Mouse (Mus musculus): Measurements from ENCODE around the gene Adam10. TPM values are rescaled to one million over a fixed set of nuclear protein-coding genes. Genes with fewer than 3 reads are reported as not detected.
A peak's percentile ranks its signal among the peaks of the same experiment; 100 is the strongest.

The Adam10 gene
- polyA plus RNA-seq, 1 experiment from 2014 or later, result 62.9 TPM

DNA sequence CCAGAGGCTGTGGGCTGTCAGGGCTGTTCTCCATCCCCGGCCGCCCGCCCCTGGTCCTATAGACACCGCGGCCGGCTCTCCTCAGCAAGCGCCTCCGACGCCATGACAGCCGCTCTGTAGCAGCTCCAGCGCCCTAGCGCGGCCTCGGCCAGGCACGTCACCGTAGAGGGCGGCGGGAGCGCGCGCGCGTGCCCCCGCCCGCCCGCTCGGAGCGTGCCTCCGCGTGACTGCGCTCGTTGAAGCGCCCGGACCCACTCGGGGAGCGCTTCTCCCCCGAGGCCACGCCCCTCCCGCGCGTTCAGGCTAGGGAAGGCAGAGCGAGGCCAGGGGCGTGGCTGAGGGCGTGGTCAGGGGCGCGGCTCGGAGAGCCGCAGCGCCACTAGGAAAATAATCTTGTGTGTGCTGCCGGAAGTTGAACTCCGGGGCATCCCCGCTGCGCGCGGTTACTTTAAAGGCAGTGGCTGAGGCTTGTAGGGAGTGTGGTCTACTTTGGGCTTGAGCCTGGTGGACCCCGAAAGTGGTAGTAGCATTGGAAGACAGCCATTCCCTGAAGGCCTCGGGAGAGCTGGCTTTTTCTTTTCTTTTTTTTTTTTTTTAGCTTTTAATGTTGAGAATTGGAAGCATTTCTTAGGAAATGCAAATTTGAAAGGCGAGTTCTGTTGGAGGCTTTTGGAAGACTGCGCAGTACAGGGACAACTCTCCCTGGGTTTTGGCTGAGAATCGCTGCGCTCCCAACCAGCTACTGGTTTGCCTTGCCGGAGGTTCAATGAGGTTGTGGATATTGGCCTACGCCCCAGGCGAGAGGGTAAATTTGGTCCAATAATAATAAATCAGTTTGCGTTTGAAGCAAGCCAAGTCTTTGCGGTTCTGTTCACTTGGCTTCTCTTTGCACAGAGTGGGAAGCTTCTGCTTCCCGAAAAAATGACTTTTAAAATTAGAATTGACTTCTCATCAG is 21.5 kb upstream of the Adam10 start, which contains the start of gene Mindy2:
Gene Mindy2, minus strand, starts transcription at position 162 of the 955 bp plus-strand sequence.
- WGBS, result under 1% methylated on average over 67 of the region's 67 CpGs
- peak within 1 kb of the TSS; percentile 91 for H3K4me2 ChIP-seq
- H3K9ac ChIP-seq, result peak within 1 kb of the TSS; percentile 87
- no peaks in the 10 kb centered on the region for H3K36me3 ChIP-seq
- H3K27ac ChIP-seq, result peak within 1 kb of the TSS; percentile 98
- no peaks in the 10 kb centered on the region for H3K27me3 ChIP-seq
- H3K4me1 ChIP-seq, result peaks cover 4% of the 10 kb centered on the region
- H3K9me3 ChIP-seq, result no peaks in the 10 kb centered on the region
- ATAC-seq (ENCODE audit: insufficient number of reproducible peaks, low FRiP score, low TSS enrichment, low read depth), result peak; percentile 97
- H3K4me3 ChIP-seq, result peak within 1 kb of the TSS; percentile 87

DNA sequence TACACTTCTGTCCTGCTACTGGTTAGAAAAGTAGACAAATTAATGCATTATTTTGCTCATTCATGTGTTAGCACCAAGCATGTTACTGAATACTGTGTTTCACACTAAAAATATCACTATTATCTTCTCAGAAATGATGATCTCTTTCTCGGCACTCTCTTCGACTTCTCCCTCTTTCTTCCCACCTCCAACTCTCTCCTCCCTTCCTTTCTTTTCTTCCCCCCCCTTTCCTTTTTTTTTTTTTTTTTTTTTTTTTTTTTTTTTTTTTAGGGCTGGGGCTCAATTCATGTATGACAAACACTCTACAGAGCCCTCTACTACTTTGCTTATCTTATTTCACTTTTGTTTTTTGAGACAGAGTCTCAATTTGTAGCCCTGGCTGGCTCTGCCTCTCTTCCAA is 20.5 kb upstream of the Adam10 start:
- 70% methylated on average over 2 of the region's 2 CpGs for WGBS
- H3K27me3 ChIP-seq, result no peaks in the 10 kb centered on the region
- no peak for ATAC-seq (ENCODE audit: insufficient number of reproducible peaks, low FRiP score, low TSS enrichment, low read depth)
- H3K27ac ChIP-seq, result no peak overlapping the region
- no peaks in the 10 kb centered on the region for H3K36me3 ChIP-seq
- no peak overlapping the region for H3K9ac ChIP-seq
- H3K9me3 ChIP-seq, result no peaks in the 10 kb centered on the region
- H3K4me2 ChIP-seq, result no peak overlapping the region
- H3K4me3 ChIP-seq, result no peak overlapping the region
- peaks cover 4% of the 10 kb centered on the region; the same call in 1 of the 2 replicates for H3K4me1 ChIP-seq

DNA sequence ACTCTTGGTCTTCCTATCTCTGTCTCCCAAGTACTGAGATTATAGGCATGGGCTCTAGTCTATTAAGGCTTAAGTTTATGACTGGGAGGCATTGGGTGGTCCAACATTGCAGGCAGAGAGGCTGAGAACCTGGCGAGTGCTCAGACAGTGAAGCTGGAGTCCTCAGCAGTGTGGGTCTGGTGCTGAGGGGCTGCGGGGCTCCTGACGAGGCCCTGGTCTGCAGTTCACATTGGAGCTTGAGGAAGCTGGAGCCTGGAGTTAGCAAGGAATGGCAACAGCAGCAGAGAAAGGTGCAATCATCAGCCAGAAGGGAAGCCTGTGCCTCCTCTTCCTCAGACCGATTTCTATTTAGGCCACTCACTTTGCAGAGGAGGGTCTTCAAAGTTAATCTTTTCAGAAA is 13.9 kb upstream of the Adam10 start:
- no peaks in the 10 kb centered on the region for H3K4me1 ChIP-seq
- no peak overlapping the region for H3K4me3 ChIP-seq
- H3K36me3 ChIP-seq, result no peaks in the 10 kb centered on the region
- ATAC-seq (ENCODE audit: insufficient number of reproducible peaks, low FRiP score, low TSS enrichment, low read depth), result no peak
- H3K27ac ChIP-seq, result no peak overlapping the region
- WGBS, result 61% methylated on average over 4 of the region's 4 CpGs
- H3K27me3 ChIP-seq, result no peaks in the 10 kb centered on the region
- no peaks in the 10 kb centered on the region for H3K9me3 ChIP-seq
- H3K4me2 ChIP-seq, result no peak overlapping the region
- no peak overlapping the region for H3K9ac ChIP-seq

DNA sequence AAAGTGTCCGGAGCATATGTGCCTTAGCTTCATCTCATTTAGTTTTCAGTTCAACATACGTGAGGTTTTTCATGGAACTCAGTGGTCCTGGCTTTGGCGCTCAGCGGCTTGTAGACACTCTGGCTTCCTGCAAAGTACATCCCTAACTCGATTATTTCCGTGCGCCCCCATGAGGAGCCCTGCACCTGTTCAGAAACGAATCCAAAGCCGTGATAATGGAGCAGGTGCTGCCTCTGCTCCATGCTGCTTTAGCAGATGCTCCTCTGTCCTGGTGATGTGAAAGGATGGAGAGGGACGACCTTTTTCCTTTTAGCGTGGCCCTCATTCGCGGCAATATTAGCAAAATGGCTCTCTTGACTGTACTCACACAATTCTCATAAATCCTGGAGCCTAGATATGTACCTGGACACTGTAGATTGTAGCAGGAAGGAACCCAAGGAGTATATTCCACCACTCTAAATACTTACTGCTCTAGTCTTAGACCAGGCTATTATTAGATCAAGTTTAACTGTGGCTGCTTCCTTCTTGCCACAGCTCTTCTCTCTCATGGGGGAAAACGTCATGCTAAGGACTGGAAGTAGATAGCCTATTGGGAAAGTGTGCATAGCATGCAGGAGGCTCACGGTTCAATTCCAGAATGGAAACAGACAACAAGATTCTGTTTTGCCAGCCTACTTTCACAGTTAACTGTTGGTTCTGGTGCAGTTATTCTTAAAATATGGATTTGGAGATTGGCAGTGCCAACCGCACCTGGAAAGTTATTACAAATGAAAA is 13.2 kb upstream of the Adam10 start:
- Histone ChIP-seq H3K9me3 (no peaks in the 10 kb centered on the region), H3K4me1 (no peaks in the 10 kb centered on the region), H3K4me2 (no peak overlapping the region), H3K27me3 (no peaks in the 10 kb centered on the region), H3K36me3 (no peaks in the 10 kb centered on the region), H3K4me3 (no peak overlapping the region), H3K27ac (no peak overlapping the region), H3K9ac (no peak overlapping the region)
- WGBS, result 72% methylated on average over 16 of the region's 16 CpGs
- no peak for ATAC-seq (ENCODE audit: insufficient number of reproducible peaks, low FRiP score, low TSS enrichment, low read depth)

DNA sequence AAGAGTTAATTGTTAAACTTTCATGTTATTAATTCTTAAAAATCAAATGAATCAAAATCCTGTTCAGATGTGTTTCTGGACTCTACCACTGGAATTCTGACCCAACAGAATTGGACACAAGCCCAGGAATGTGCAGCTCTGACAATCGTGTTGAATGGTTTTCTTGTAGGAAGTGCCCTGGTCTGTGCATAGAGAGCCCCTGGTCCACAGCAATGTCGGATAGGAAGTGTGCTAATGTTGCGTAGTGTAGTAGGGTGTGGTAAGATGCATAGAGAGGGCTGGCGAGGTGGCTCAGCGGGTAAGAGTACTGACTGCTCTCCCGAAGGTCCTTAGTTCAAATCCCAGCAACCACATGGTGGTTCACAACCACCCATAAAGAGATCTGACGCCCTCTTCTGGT is 12.0 kb upstream of the Adam10 start:
- WGBS, result 61% methylated on average over 7 of the region's 7 CpGs
- H3K9ac ChIP-seq, result no peak overlapping the region
- H3K4me1 ChIP-seq, result no peaks in the 10 kb centered on the region
- no peaks in the 10 kb centered on the region for H3K9me3 ChIP-seq
- no peak overlapping the region for H3K4me2 ChIP-seq
- no peaks in the 10 kb centered on the region for H3K36me3 ChIP-seq
- H3K27ac ChIP-seq, result no peak overlapping the region
- no peaks in the 10 kb centered on the region for H3K27me3 ChIP-seq
- no peak for ATAC-seq (ENCODE audit: insufficient number of reproducible peaks, low FRiP score, low TSS enrichment, low read depth)
- H3K4me3 ChIP-seq, result no peak overlapping the region

DNA sequence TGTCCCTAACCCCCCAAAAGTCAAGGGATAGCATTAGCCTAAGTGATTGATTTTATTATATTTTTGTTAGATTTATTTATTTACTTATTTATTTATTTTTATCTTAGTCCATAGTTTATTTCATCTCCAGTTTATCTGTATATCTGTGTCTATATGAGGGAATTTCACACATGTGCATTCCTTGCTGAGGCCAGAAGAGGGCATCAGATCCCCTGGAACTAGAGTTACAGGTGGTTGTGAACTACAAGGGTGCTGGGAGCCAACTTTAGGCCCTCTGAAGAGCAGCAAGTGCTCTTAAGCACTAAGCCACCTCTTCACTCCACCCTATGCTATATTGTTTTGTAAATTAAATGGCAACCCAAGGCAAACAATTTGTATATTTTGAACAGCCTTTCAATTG is 10.7 kb upstream of the Adam10 start:
- no peak overlapping the region for H3K27ac ChIP-seq
- ATAC-seq (ENCODE audit: insufficient number of reproducible peaks, low FRiP score, low TSS enrichment, low read depth), result no peak
- H3K27me3 ChIP-seq, result no peaks in the 10 kb centered on the region
- H3K4me1 ChIP-seq, result no peaks in the 10 kb centered on the region
- H3K36me3 ChIP-seq, result no peaks in the 10 kb centered on the region
- H3K4me3 ChIP-seq, result no peak overlapping the region
- H3K9me3 ChIP-seq, result no peaks in the 10 kb centered on the region
- H3K4me2 ChIP-seq, result no peak overlapping the region
- H3K9ac ChIP-seq, result no peak overlapping the region

DNA sequence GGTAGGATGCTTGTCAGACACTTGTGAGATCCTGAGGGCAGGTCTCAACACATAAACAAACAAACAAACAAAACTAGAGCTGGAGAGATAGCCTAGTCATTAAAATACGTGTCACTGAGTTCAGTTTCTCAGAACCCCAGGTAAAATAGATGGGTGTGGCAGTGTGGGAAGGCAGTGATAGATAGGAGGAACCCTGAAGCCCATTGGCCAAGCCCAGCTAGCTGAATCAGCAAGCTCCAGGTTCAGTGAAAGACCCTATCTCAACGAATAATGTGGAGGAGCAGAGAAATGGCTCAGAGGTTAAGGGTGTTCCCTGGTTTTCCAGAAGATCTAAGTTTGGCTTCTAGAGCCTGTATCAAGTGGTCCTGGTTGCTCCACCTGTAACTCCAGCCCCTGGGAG is 9.6 kb upstream of the Adam10 start:
- no peak overlapping the region for H3K27ac ChIP-seq
- no peaks in the 10 kb centered on the region for H3K9me3 ChIP-seq
- ATAC-seq (ENCODE audit: insufficient number of reproducible peaks, low FRiP score, low TSS enrichment, low read depth), result no peak
- H3K36me3 ChIP-seq, result no peaks in the 10 kb centered on the region
- no peak overlapping the region for H3K4me3 ChIP-seq
- 0 out of 2 replicates have a peak, but pooled peaks cover 3% of the 10 kb centered on the region for H3K4me1 ChIP-seq
- H3K4me2 ChIP-seq, result no peak overlapping the region
- 64% methylated on average over 2 of the region's 2 CpGs for WGBS
- no peak overlapping the region for H3K9ac ChIP-seq
- no peaks in the 10 kb centered on the region for H3K27me3 ChIP-seq

DNA sequence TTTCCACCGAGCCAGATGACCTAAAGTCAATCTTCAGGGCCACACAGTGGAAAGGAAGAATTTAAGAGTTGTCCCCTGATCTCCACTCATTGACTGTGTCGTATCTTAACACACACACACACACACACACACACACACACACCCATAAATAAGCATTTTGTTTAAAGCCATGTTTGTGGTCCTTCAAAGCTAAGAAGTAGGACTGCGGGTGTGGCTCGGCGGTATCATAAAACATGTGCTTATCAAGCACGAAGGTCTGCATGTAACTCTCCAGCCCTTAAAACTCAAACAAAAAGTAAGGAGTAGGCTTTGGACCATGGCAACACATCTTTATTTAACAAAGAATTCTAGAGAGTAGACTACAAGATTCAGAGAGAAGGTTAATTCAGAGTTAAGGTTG is 8.4 kb upstream of the Adam10 start:
- H3K36me3 ChIP-seq, result no peaks in the 10 kb centered on the region
- H3K27me3 ChIP-seq, result no peaks in the 10 kb centered on the region
- WGBS, result 84% methylated on average over 6 of the region's 6 CpGs
- no peak overlapping the region for H3K4me3 ChIP-seq
- H3K9ac ChIP-seq, result no peak overlapping the region
- no peak overlapping the region for H3K4me2 ChIP-seq
- H3K27ac ChIP-seq, result no peak overlapping the region
- no peaks in the 10 kb centered on the region for H3K9me3 ChIP-seq
- 0 out of 2 replicates have a peak, but pooled peaks cover 3% of the 10 kb centered on the region for H3K4me1 ChIP-seq
- ATAC-seq (ENCODE audit: insufficient number of reproducible peaks, low FRiP score, low TSS enrichment, low read depth), result no peak

DNA sequence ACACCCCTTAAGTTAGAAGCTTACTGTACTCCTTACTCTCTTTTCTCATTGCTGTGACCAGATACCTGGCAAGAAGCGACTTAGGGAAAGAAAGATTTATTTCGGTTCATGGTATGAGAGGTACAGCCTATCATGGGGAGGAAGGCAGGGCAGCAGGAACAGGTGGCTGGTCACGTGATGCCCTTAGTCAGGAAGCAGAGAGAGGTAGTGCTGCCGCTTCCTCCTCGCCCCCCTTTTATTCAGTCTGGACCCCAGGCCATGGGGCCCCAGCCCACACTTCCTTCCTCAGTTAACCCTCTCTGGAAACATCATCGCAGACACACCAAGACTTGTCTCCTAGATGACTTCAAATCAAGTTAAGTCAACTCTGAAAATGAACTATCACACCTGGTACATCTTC is 7.5 kb upstream of the Adam10 start:
- Histone ChIP-seq H3K36me3 (no peaks in the 10 kb centered on the region), H3K4me1 (0 out of 2 replicates have a peak, but pooled peaks cover 3% of the 10 kb centered on the region), H3K4me3 (no peak overlapping the region), H3K9ac (no peak overlapping the region), H3K4me2 (no peak overlapping the region), H3K27ac (no peak overlapping the region), H3K27me3 (no peaks in the 10 kb centered on the region), H3K9me3 (no peaks in the 10 kb centered on the region)
- WGBS, result 62% methylated on average over 6 of the region's 6 CpGs
- ATAC-seq (ENCODE audit: insufficient number of reproducible peaks, low FRiP score, low TSS enrichment, low read depth), result no peak

DNA sequence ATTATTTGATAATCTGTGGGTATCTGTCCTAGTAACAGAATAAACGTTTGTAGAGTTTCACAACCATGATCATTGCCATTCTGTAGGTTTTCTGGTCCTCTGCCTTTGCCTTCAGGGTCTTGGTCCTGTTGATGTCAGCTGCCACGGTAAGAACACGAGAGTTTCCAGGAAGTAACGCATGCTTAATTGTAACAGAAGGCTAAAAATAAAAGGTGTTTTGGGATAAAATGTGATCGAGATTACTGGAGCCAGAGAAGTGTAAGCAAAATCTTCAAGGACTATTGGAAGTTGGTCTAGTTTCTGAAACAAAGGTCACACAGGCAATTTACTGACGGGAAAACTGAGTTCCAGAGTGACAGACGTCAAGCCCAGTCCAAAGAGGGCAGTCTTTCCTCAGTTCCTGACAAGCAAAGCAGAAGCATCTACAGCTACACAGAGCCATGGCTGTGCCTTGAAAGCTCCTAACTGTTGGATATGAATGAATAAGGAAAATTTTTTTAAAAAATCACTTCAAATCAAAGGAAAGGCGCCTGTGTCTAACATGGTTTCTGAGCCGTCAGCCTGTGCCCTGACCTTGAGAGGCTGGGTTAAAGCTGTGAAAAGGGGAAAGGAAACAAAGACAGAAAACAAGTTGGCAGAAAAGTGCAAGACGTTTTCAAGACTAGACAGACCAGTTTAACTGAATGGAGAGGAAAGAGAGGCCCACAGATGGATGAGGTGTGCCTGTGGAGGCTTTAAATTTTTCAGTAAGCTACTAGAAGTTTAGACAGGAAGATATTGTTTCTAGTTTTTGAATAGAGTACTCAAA is 6.8 kb upstream of the Adam10 start:
- Histone ChIP-seq H3K27ac (0 out of 2 replicates have a peak overlapping the region, but pooled peaks have one; percentile 3), H3K9me3 (no peaks in the 10 kb centered on the region), H3K27me3 (no peaks in the 10 kb centered on the region), H3K4me3 (no peak overlapping the region), H3K4me2 (no peak overlapping the region), H3K4me1 (0 out of 2 replicates have a peak, but pooled peaks cover 3% of the 10 kb centered on the region), H3K9ac (no peak overlapping the region), H3K36me3 (no peaks in the 10 kb centered on the region)
- no peak for ATAC-seq (ENCODE audit: insufficient number of reproducible peaks, low FRiP score, low TSS enrichment, low read depth)
- WGBS, result 40% methylated on average over 10 of the region's 10 CpGs

DNA sequence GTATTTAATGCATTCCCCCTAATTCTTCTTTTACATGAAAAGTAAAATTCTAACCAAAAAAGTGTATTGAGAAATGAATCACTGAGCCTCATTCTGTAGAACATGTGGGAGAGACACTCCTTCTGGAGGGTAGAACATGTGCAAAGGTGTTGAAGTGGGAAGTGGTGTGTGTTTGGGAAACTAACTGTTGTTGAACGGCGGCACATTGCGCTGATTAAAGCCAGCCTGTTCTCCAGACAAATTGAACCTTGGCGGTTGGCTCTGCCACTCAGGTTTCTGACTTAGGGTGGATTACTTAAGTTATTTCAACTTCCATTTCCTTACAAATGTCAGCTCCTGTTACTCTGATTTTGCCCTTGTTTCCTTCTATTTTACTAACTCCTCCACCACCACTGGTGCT is 5.1 kb upstream of the Adam10 start:
- Histone ChIP-seq H3K27me3 (no peaks in the 10 kb centered on the region), H3K27ac (no peak overlapping the region), H3K9me3 (no peaks in the 10 kb centered on the region), H3K4me2 (no peak overlapping the region), H3K4me3 (no peak overlapping the region), H3K36me3 (no peaks in the 10 kb centered on the region), H3K9ac (no peak overlapping the region), H3K4me1 (peaks cover 3% of the 10 kb centered on the region; the same call in 1 of the 2 replicates)
- no peak for ATAC-seq (ENCODE audit: insufficient number of reproducible peaks, low FRiP score, low TSS enrichment, low read depth)
- 37% methylated on average over 4 of the region's 4 CpGs for WGBS
